Mouse (Mus musculus) liver, embryonic 14.5 days (tissue): ENCODE results near the gene Cldn24. TPM values are rescaled to one million over a fixed set of nuclear protein-coding genes. Genes with fewer than 3 reads are reported as not detected.

Experiments used
- ATAC-seq: fragments of 200-750 bp; cut with Nextera tagmentation; 2 replicates; pipeline ENCODE4 v1.8.0; 2017; ENCODE audit warnings: moderate number of reproducible peaks, mild to moderate bottlenecking, moderate library complexity; ENCODE audit not compliant: insufficient read depth
- DNase-seq, 3 experiments: peaks; one replicate each; pipeline ENCODE4 v3.0.0-alpha.2; 2012 to 2013; ENCODE audit warnings: low read depth in 3 of 3, low spot score in 3 of 3
- H3K27ac ChIP-seq: fragments of 300-500 bp; sonication (generic); 2 replicates; pipeline ENCODE4 v1.5.1; 2014; ENCODE audit warnings: moderate library complexity, mild to moderate bottlenecking, control low read depth, inconsistent platforms
- H3K27me3 ChIP-seq: fragments of 300-500 bp; sonication (generic); 2 replicates; pipeline ENCODE4 v1.6.1; 2014; ENCODE audit warnings: mild to moderate bottlenecking, low read length, moderate library complexity; ENCODE audit not compliant: control insufficient read depth, insufficient read depth
- H3K36me3 ChIP-seq: fragments of 300-500 bp; sonication (generic); replicated peaks from 2 replicates; pipeline ENCODE4 v1.6.1; 2014; ENCODE audit warnings: low read depth; ENCODE audit not compliant: control insufficient read depth, insufficient read depth
- H3K4me1 ChIP-seq, 2 experiments: fragments of 200-500 bp in 1 of 2; fragments of 300-500 bp in 1 of 2; sonication (generic) in 1 of 2; replicated peaks; 2 replicates each; pipeline ENCODE4 v1.6.1; 2012 to 2014; ENCODE audit warnings: antibody characterized with exemption in 1 of 2, inconsistent platforms in 1 of 2, low read length in 1 of 2; ENCODE audit not compliant: control insufficient read depth in 2 of 2, insufficient read depth in 2 of 2
- H3K4me2 ChIP-seq: fragments of 300-500 bp; sonication (generic); 2 replicates; pipeline ENCODE4 v1.6.1; 2014; ENCODE audit warnings: low read depth, mild to moderate bottlenecking, control low read depth, moderate library complexity
- H3K4me3 ChIP-seq, 2 experiments: fragments of 200-500 bp in 1 of 2; fragments of 300-500 bp in 1 of 2; sonication (generic) in 1 of 2; 2 replicates each; pipeline ENCODE4 v1.5.1; 2012 to 2014; ENCODE audit warnings: low read depth in 2 of 2, low read length in 2 of 2, mild to moderate bottlenecking in 2 of 2, control low read depth in 1 of 2, inconsistent platforms in 1 of 2, moderate library complexity in 1 of 2; ENCODE audit not compliant: insufficient read depth in 1 of 2
- H3K9ac ChIP-seq: fragments of 300-500 bp; sonication (generic); replicated peaks from 2 replicates; pipeline ENCODE4 v1.6.1; 2014; ENCODE audit warnings: mild to moderate bottlenecking, control low read depth, moderate library complexity
- H3K9me3 ChIP-seq: fragments of 300-500 bp; sonication (generic); 2 replicates; pipeline ENCODE4 v1.6.1; 2016; ENCODE audit warnings: low read length, mixed read lengths; ENCODE audit not compliant: control insufficient read depth
- CTCF ChIP-seq: IDR thresholded peaks from 2 replicates; pipeline ENCODE4 v1.5.1; 2016; ENCODE audit warnings: antibody characterized with exemption, low read depth, control low read depth
- EP300 ChIP-seq: IDR thresholded peaks from 2 replicates; pipeline ENCODE4 v1.6.1; 2016; ENCODE audit warnings: antibody characterized with exemption, low read depth
- WGBS: fragments of 180-500 bp; shearing (Covaris S2); extraction: QIAGEN DNeasy Blood & Tissue Kit; methylation state at CpG from one replicate; pipeline ENCODE4 v1.1.7; 2014; ENCODE audit not compliant: insufficient replicate concordance; 5-methylcytosine and 5-hydroxymethylcytosine counted together
- polyA plus RNA-seq, 2 experiments: library from polyadenylated mRNA; depleted of rRNA in 1 of 2; stranded (reverse) in 1 of 2; unstranded in 1 of 2; fragments of >200 nt; fragmentation: Nextera tagmentation in 1 of 2; extraction: Ambion mirVana in 1 of 2; gene quantifications; 2 replicates each; pipeline versions ENCODE4 v1.2.1 to v1.2.3; 2012 to 2014

Gene Cldn24
- polyA plus RNA-seq (2012; rRNA removed) (not detected in 2 replicates), polyA plus RNA-seq (2014; fragmentation: Nextera tagmentation; extraction: Ambion mirVana) (not detected in 2 replicates)

GRCm38 (mm10) chr8:47821843-47822242, at the start of gene Cldn24:
Cldn24 (plus strand) TSS chr8:47822143.
- no peak for TF ChIP-seq EP300
- no peak for TF ChIP-seq CTCF

GRCm38 (mm10) chr8:47772986-47773385, 49.0 kb upstream of the Cldn24 start:
- DNase-seq (no peak), ATAC-seq (no peak)
- TF ChIP-seq EP300 = no peak
- no peaks in the 10 kb centered on the region for H3K36me3 ChIP-seq
- H3K9me3 ChIP-seq = no peaks in the 10 kb centered on the region
- H3K4me3 ChIP-seq = no peak overlapping the region
- no peaks in the 10 kb centered on the region for H3K4me1 ChIP-seq
- no peak overlapping the region for H3K9ac ChIP-seq
- H3K27me3 ChIP-seq = no peaks in the 10 kb centered on the region
- no peak overlapping the region for H3K27ac ChIP-seq
- WGBS = 49% methylated on average over 5 of the region's 5 CpGs
- no peak overlapping the region for H3K4me2 ChIP-seq

More at GRCm38 (mm10) chr8:47821843-47822242, at the start of gene Cldn24:
- DNase-seq = no peak
- Histone ChIP-seq H3K4me2 (no peak within 1 kb of the TSS), H3K4me3 (no peak within 1 kb of the TSS), H3K27ac (no peak within 1 kb of the TSS), H3K9ac (no peak within 1 kb of the TSS), H3K27me3 (no peaks in the 10 kb centered on the region), H3K36me3 (no peaks in the 10 kb centered on the region), H3K9me3 (no peaks in the 10 kb centered on the region), H3K4me1 (no peaks in the 10 kb centered on the region)
- no peak for ATAC-seq
- WGBS = 62% methylated on average over 6 of the region's 6 CpGs

GRCm38 (mm10) chr8:47777415-47777814, 44.5 kb upstream of the Cldn24 start:
- WGBS = 67% methylated on average over 7 of the region's 7 CpGs

GRCm38 (mm10) chr8:47779589-47779988, 42.4 kb upstream of the Cldn24 start:
- 63% methylated on average over 6 of the region's 6 CpGs for WGBS
- Histone ChIP-seq H3K9ac (no peak overlapping the region), H3K36me3 (no peaks in the 10 kb centered on the region), H3K9me3 (no peaks in the 10 kb centered on the region), H3K27me3 (no peaks in the 10 kb centered on the region), H3K4me1 (no peaks in the 10 kb centered on the region), H3K4me3 (no peak overlapping the region), H3K4me2 (no peak overlapping the region), H3K27ac (no peak overlapping the region)
- TF ChIP-seq CTCF = no peak
- TF ChIP-seq EP300 = no peak
- DNase-seq (no peak), ATAC-seq (no peak)

More at GRCm38 (mm10) chr8:47777415-47777814, 44.5 kb upstream of the Cldn24 start:
- no peak for ATAC-seq
- H3K9me3 ChIP-seq = no peaks in the 10 kb centered on the region
- no peaks in the 10 kb centered on the region for H3K4me1 ChIP-seq
- no peaks in the 10 kb centered on the region for H3K27me3 ChIP-seq
- H3K27ac ChIP-seq = no peak overlapping the region
- H3K36me3 ChIP-seq = no peaks in the 10 kb centered on the region
- no peak overlapping the region for H3K4me2 ChIP-seq
- no peak for DNase-seq
- no peak overlapping the region for H3K9ac ChIP-seq
- TF ChIP-seq EP300 = no peak
- TF ChIP-seq CTCF = no peak
- H3K4me3 ChIP-seq = no peak overlapping the region

GRCm38 (mm10) chr8:47781881-47782280, 40.1 kb upstream of the Cldn24 start:
- ATAC-seq (no peak), DNase-seq (no peak)
- Histone ChIP-seq H3K4me1 (no peaks in the 10 kb centered on the region), H3K9ac (no peak overlapping the region), H3K4me2 (no peak overlapping the region), H3K27me3 (no peaks in the 10 kb centered on the region), H3K27ac (no peak overlapping the region), H3K4me3 (no peak overlapping the region), H3K9me3 (no peaks in the 10 kb centered on the region), H3K36me3 (no peaks in the 10 kb centered on the region)
- WGBS = 64% methylated on average over 4 of the region's 4 CpGs
- TF ChIP-seq EP300 (no peak), CTCF (no peak)

- no peak for ATAC-seq
- Histone ChIP-seq H3K27ac (no peak overlapping the region), H3K4me3 (no peak overlapping the region), H3K27me3 (no peaks in the 10 kb centered on the region), H3K9me3 (no peaks in the 10 kb centered on the region), H3K4me1 (no peaks in the 10 kb centered on the region), H3K9ac (no peak overlapping the region), H3K36me3 (no peaks in the 10 kb centered on the region), H3K4me2 (no peak overlapping the region)
- WGBS = 58% methylated on average over 2 of the region's 2 CpGs
- DNase-seq = no peak
- TF ChIP-seq CTCF (no peak), EP300 (no peak)
These were observed 38.4 kb upstream of the Cldn24 start for GRCm38 (mm10) chr8:47783544-47783943.
